Mouse (Mus musculus) lung, adult 2 months (tissue): Measurements from ENCODE around the gene Thy1. TPM values are rescaled to one million over a fixed set of nuclear protein-coding genes. Genes with fewer than 3 reads are reported as not detected.

Experiments
- DNase-seq: peaks from one replicate; pipeline ENCODE4 v3.0.0; 2022
- H3K4me1 ChIP-seq: fragments of 200-500 bp; 2 replicates; pipeline ENCODE4 v1.6.1; 2011; ENCODE audit warnings: low read length; ENCODE audit not compliant: control insufficient read depth, insufficient read depth
- H3K4me3 ChIP-seq: fragments of 200-500 bp; replicated peaks from 2 replicates; pipeline ENCODE3; 2011; ENCODE audit warnings: low read depth, mild to moderate bottlenecking, control low read depth, low read length; ENCODE audit errors: extremely low read depth
- CTCF ChIP-seq: fragments of 200-500 bp; IDR thresholded peaks from 2 replicates; pipeline ENCODE4 v1.5.1; 2011; ENCODE audit warnings: mild to moderate bottlenecking, low read length, control low read depth; ENCODE audit not compliant: insufficient read depth
- POLR2A ChIP-seq: fragments of 200-500 bp; IDR thresholded peaks from 2 replicates; pipeline ENCODE4 v1.6.1; 2011; ENCODE audit warnings: low read depth, mild to moderate bottlenecking, control low read depth, low read length, borderline replicate concordance; ENCODE audit errors: extremely low read depth
- WGBS: fragments of 180-500 bp; shearing (Covaris S2); methylation state at CpG from one replicate; pipeline ENCODE4 v1.1.7; 2018; 5-methylcytosine and 5-hydroxymethylcytosine counted together
- polyA plus RNA-seq: library from polyadenylated mRNA; depleted of rRNA; stranded (reverse); fragments of >200 nt; gene quantifications from 2 replicates; pipeline ENCODE4 v1.2.3, GENCODE M21; 2012

The Thy1 gene
- polyA plus RNA-seq, 1 experiment, result 34.3 TPM

DNA sequence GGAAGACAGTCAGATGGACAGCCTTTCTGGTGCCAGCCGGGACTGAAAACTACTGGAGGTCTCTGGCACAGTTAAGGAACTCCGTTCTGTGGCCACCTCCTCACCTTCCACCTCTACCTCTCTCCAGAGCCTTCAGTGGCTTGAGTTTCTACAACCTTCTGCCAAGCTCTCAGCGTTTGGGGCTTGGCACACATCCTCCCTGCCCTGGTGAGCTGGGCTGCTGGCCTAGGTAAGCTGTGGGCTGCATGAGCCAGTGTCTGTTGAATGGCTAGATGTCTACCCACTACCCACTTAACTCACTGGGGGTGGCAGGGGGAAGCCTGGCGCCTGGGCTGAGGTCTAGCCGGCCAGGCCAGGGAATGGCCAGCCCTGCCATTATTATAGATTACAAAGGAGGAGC, 29.9 kb downstream of the Thy1 start:
- WGBS, result 69% methylated on average over 5 of the region's 5 CpGs
- no peak for TF ChIP-seq POLR2A
- TF ChIP-seq CTCF, result no peak
- H3K4me3 ChIP-seq, result no peak overlapping the region
- H3K4me1 ChIP-seq, result no peaks in the 10 kb centered on the region
- no peak for DNase-seq

DNA sequence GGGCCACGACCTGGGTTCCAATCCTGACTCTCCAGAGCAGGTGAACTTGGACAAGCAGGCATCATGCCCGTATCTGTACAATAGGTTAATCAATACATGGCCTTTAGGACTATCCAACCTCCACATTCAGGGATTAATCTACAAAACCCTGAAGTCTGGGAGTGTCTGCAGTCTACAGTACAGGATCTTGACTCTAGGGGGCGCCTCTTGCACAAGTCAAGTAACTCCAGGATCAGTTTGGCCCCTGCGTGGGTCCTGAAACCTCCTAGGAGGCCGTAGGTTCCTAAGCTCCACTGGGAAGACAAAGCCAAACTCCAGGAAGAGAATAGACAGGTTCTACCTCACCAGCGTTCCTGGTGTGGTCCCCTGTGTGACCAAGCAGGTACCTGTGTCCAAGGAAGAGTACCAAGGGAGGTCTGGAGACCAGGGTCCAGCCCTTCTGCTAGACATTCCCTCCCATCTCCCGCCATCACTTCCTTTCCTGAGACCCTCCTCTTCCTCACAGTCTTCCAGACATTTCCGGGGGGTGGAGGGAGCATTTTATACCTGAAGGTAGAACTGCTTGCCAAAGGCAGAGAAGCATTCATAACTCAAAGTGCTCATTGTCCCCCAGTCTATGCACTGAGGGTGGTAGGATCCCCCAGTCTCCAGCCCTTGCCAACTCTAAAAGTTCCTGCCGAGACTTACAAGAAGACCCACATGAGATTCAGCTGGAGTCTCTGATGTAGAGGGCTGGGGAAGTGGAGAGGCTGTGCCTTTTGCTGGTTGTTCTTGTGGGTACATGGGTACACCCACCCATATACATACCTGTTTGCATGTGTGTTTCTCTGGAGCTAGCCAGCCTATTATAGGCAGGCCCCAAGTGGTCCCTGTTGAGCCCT, 31.5 kb downstream of the Thy1 start:
- TF ChIP-seq CTCF (0 out of 2 replicates have a peak, but pooled peaks have one; percentile 7), POLR2A (no peak)
- peaks cover 4% of the 10 kb centered on the region; the same call in 1 of the 2 replicates for H3K4me1 ChIP-seq
- 68% methylated on average over 9 of the region's 9 CpGs for WGBS
- DNase-seq, result no peak
- H3K4me3 ChIP-seq, result no peak overlapping the region

DNA sequence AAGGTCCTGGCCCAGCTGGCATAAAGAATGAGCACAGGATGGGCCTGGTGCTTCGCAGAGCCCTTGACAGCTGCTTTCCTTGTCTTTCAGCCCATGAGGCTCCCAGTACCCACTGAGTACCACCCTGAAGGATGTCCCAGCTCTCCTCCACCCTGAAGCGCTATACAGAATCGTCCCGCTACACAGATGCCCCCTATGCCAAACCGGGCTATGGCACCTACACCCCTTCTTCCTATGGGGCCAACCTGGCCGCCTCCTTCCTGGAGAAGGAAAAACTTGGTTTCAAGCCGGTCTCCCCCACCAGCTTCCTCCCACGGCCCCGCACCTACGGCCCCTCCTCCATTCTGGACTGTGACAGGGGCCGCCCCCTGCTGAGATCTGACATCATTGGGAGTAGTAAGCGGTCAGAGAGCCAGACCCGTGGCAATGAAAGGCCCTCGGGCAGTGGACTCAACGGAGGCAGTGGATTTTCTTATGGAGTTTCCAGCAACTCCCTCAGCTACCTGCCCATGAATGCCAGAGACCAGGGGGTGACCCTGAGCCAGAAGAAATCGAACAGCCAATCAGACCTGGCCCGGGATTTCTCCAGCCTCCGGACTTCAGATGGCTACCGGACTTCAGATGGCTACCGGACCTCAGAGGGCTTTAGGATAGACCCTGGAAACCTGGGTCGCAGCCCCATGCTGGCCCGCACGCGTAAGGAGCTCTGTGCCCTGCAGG, 32.3 kb downstream of the Thy1 start:
- Histone ChIP-seq H3K4me1 (peaks cover 4% of the 10 kb centered on the region; the same call in 1 of the 2 replicates), H3K4me3 (no peak overlapping the region)
- WGBS, result 80% methylated on average over 24 of the region's 24 CpGs
- no peak for TF ChIP-seq POLR2A
- no peak for DNase-seq

DNA sequence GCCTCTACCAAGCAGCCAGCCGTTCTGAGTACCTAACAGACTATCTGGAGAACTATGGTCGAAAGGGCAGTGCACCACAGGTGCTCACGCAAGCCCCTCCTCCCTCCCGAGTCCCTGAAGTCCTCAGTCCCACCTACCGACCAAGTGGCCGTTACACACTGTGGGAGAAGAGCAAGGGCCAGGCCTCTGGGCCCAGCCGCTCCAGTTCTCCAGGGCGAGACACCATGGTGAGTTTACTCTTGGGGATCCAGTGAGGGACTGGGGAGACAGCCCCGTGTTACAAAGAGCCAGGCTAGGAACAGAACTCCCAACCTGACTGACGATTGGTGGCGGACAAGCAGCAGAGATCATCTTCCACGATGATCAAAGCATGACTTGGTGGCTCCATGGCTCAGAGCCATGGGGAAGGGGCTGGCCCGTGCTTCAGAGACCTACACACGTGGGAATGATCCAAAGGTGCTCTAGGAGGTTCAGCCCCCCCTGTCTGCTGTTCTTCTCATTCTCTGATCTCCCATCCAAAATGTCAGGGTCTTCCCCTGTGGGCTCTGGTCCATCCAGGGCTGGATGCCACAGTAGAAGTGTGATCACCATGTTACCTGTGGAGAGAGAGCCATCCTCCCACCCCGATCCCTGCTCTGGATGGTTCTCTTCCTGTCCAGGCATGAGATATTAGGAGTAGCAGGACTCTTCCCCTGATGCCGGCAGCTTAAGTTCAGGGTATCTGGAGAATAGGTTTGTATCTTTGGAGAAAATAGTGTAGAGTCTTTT, 33.0 kb downstream of the Thy1 start:
- WGBS, result 67% methylated on average over 16 of the region's 16 CpGs
- H3K4me3 ChIP-seq, result no peak overlapping the region

DNA sequence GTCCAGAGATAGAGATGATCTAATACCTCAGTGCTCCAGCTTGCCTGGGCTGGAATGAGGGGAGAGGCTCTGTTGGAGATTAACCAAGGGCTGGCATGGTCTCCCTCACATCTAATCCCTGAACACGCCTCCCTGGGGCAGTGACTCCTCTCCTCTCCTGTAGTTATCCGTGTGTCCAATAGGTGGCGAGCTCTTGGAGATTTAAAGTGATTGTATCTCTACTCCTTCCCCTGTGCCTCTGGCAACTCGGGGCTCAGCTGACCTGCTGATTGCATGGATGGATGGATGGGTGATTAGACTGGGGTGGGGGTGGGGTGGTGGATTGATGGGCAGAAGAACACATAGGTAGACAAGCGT, 33.6 kb downstream of the Thy1 start:
- H3K4me1 ChIP-seq, result peaks cover 4% of the 10 kb centered on the region; the same call in 1 of the 2 replicates
- WGBS, result 23% methylated on average over 5 of the region's 5 CpGs
- TF ChIP-seq POLR2A, result no peak
- TF ChIP-seq CTCF, result peak; percentile 46
- no peak for DNase-seq
- no peak overlapping the region for H3K4me3 ChIP-seq

More for the DNA sequence above, 33.0 kb downstream of the Thy1 start:
- H3K4me1 ChIP-seq, result peaks cover 4% of the 10 kb centered on the region; the same call in 1 of the 2 replicates
- TF ChIP-seq CTCF (no peak), POLR2A (no peak)
- no peak for DNase-seq

DNA sequence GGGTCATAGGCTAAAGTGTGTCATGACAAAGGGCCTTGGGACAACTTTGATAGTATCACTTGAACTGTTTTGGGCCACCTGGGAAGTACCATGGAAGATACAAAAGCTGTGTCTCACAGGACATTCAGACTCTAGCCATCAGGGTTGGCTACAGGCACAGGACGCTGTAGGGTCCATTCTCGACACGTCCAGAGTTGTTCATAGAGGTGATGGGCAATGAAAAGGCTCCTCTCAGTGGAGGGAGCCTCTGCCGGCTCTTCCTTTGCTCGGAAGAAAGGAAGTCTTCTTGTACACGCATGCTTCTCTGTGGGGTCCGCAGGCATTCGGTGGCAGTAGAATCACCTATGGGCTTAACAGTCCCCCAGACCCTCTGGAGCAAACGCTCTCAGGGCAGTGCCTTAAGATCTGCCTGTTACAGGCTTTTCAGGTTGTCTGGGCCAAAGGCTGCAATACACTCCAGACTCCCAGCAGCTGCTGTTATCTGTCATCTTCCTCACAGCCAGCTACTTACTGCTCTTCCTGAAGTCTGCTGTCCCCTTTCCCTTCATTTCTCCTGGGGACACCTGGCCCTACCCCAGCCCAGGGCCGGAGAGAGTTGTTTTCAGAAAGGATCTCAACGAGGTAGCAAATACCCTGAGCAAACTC, 34.2 kb downstream of the Thy1 start:
- TF ChIP-seq POLR2A, result no peak
- 79% methylated on average over 11 of the region's 11 CpGs for WGBS
- H3K4me1 ChIP-seq, result peaks cover 4% of the 10 kb centered on the region; the same call in 1 of the 2 replicates
- no peak overlapping the region for H3K4me3 ChIP-seq
- no peak for DNase-seq

DNA sequence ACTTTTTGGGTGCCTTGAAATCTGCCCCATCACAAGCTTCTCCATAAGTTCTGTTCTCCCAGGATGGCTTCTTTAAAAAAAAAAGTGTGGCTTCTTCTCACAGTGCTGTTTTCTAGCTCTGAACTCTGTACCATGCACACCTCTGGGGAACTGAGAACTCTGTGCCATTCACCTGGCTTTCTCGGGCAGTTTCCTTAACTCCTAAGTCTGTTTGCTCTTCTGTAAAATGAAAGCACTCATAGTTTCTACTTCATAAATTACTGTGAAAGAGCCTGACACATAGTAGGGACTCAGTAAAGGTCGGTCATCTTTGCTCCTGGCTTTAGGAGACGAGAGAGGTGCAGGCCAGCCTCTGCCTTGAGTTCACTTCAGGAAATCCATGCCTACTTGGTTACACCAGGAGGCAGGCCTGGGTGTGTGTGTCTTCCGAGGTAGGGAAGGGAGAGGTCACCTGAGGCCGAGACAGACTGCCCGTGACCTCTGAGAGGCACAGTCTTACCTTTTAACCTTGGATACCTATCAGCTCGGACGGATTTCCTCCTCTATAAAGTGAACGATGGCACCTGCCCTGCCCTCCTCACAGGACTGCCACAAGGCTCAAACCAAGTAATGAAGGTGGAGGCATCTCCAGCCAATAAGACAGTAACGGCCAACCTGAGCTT, 35.1 kb downstream of the Thy1 start:
- DNase-seq, result no peak
- TF ChIP-seq POLR2A (no peak), CTCF (no peak)
- 80% methylated on average over 10 of the region's 10 CpGs for WGBS
- Histone ChIP-seq H3K4me3 (no peak overlapping the region), H3K4me1 (peaks cover 4% of the 10 kb centered on the region; the same call in 1 of the 2 replicates)

DNA sequence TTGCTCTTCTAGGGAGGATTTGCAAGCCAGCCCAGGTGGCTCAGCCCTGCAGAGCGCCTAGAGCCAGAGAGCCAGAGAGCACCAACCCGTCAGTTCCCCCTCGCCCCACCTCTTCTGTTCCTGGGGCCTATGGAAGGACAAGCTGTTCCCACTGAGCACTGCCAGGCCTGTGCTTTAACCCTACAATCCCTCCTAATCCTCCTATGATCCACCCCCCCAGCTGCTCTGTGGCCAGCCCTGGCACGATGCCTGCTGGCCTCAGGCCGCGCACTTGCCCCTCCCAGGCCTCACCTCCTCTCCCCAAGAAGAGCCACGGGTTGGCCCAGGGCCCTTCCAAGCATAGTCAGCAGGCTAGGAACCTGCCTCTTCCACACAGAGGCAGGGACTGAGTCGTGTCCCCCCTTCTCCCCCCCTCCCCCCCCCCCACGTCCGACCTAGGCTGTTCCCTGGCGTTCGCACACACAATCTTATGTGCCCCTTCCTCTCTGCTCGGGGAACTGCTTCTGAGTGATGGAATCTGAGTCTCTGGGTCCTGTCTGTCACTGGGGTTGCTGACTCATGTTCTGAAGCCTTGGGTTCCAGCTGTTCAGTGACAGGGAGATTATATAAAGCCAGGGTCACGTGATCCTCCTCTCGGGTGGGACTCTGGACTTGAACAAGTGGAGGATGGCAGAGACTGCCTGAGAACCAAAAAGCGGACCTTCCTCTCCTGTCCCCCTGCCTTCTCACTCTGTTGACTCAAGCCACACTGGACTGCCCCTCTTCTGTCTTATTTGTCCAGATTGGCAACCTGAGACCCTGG, 36.0 kb downstream of the Thy1 start:
- TF ChIP-seq CTCF, result no peak
- no peak for TF ChIP-seq POLR2A
- Histone ChIP-seq H3K4me3 (no peak overlapping the region), H3K4me1 (peaks cover 7% of the 10 kb centered on the region; the same call in 1 of the 2 replicates)
- WGBS, result 33% methylated on average over 16 of the region's 16 CpGs
- DNase-seq, result peak; percentile 76
